Mouse (Mus musculus) fat pad, adult 2 months (tissue): ENCODE data around the gene Setd3.

Source experiments
- DNase-seq: peaks from one replicate; pipeline ENCODE4 v3.0.0-alpha.2; 2011; ENCODE audit warnings: low read depth, low spot score; ENCODE audit errors: extremely low read depth

Gene Setd3

DNA sequence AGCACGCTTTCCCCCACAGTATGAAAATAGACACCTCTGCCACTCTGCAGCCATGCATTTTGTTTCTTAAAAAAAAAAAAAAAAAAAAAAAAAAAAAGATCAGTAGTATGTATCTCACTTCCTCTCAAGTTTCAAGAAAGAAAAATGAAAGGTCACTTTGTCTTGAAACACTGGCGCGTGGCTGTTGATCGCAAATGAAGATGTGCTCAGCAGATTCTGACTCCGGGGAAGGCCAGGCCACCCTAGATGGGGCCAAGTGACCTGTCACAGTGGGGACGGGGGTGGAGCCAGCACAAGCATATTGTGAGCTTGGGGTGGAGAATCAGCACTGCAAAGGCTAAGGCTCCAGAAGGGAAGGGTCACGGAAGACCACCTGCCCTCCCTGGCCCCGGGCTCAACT, 24.8 kb upstream of the Setd3 start:
- DNase-seq = no peak

- no peak for DNase-seq
Observed at GRCm38 (mm10) chr12:108200094-108200493, 21.0 kb upstream of the Setd3 start.

DNA sequence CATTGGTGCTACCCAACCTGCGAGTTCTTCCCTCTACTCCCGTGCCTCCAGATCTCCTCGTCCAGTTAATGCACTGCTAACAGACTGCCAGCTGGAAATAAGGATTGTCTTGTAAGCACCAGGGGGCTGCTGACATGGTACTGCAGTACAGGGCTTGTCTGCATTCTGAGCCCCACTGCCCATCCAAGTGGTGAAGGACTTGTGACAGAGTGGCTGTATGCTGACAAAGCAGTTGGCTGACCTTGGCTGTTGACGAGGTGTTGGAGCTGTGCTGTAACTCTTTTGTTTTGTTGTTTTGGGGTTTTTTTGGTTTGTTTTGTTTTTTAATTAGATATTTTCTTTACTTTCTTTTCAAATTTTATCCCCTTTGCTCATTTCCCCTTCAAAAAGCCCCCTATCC, 19.3 kb upstream of the Setd3 start:
- no peak for DNase-seq

GRCm38 (mm10) chr12:108195761-108196160, 16.6 kb upstream of the Setd3 start:
- DNase-seq = no peak

DNA sequence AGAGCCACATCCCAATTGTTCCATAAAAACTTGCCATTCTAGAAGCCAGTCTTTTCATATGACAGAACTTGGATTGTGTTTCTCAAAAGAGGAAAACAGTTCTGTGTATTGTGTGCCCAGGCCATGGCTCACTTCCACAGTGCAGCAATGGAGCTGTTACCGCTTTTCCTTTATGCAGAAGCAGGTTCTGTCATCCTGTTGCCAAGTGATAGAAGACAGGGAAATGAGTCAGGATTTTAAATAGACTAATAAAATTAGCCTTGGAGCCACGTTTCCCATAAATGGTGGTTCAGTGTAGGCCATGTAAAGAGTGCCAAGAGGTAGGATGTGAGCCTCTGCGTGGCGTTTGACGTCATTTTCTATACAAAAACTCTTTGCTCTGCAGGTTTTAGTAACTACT, 14.8 kb upstream of the Setd3 start:
- no peak for DNase-seq

DNA sequence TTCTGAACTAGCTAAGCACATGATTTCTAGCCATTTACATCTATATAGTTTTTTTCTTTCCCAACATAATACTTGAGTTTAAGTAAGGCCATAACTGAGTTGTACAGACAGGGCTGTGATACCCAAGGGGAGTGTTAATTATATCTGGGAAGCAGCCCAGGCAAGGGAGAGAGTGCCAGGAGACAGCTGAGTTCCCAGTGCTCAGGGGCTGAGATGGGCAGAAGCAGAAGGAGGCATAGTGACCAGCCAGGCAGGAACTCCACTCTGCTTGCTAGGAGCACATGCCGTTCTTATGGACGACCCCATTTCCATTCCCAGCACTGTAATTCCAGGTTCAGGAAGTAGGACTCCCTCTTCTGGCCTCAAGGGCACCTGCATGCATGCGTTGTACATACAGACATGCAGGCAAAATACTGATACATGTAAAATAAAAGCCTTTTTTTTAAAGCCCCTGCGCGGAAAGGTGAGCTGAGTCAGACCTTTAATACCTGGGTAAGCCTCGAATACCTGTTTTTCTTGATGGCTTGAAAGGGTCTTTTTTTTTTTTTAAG, 8.5 kb upstream of the Setd3 start:
- DNase-seq = no peak

GRCm38 (mm10) chr12:108181716-108182115, 2.6 kb upstream of the Setd3 start:
- no peak for DNase-seq

GRCm38 (mm10) chr12:108179321-108180266, 480 bp upstream of the Setd3 start, which contains the start of gene Ccnk:
Ccnk (plus strand) TSS chr12:108179579.
- peak; percentile 92 for DNase-seq

- no peak for DNase-seq
Observed at GRCm38 (mm10) chr12:108178331-108179245, 526 bp downstream of the Setd3 start.

DNA sequence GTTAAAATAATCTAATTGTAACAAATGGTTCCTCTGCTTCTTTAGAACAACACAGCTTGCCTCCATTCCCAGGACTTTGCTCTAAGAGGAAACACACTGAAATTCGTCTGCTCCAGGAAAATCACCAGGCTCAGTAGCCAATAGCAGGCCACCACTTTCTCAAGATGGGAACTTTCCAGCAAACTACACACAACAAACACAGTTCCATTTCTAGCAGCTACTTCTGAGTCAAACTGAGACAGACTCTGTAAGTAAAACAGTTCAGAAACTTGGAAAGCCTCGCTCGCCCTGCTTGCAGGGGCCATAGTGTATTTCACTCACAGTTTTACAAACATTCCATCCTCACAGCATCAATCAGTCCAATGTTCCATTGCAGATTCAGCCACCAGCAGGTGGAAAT, 2.7 kb downstream of the Setd3 start:
- DNase-seq = no peak

GRCm38 (mm10) chr12:108174606-108175505, 4.3 kb downstream of the Setd3 start:
- no peak for DNase-seq

DNA sequence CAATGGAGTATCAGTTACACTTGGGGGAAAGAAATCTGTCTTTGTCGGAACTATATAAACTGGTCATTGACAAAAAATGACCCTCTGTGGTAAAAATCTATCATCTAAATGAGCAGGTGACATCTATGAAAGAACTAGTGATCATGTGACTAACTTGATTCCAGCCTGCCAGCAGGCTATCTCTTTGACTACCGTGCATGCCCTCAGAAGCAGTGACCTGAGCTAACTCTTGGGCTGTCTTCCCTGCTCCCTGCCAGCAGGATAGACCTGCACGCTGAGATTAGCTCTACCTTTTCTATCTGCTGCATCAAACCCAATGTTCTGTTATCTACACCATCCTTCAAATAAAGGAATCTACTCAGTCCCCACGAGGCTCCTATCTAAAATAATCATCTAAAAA, 6.5 kb downstream of the Setd3 start:
- no peak for DNase-seq

DNA sequence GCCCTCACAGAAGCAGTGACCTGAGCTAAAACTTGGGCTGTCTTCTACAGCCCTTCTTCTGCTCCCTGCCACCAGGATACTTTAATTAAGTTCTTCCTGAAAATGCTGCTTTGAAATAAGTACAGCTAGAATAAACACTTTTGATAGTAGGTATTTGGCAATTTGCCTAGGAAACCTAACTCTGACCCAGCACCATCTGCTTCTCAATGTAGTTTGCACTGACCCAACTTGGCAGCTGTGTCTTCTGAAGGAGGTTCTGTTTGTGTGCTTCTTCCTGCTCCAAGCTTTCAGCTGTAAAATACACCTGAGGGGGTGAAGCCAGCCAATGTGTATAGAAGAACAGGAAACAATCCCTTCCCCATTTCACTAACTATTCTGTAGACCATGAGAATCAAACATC, 7.8 kb downstream of the Setd3 start:
- no peak for DNase-seq

- no peak for DNase-seq
Observed at GRCm38 (mm10) chr12:108170467-108170866, 8.6 kb downstream of the Setd3 start.

DNA sequence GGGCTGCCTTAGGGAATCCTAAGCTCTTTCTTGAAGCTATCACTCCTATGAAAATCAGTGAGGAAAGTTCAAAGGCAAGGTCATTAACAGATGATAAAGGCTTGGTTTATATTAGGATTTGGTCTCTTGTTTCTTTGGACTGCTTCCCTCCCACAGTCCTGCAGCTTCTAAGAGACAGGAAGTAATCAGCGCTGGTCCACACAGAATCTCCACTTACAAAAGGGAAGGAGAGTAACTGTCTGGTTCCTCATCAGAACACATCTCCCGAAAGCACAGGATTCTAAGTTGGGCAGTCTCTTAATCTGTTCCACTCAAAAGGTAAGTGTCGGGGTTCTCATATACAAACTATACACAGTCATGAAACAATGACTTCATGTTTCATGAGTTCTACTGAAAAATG, 10.2 kb downstream of the Setd3 start:
- no peak for DNase-seq

DNA sequence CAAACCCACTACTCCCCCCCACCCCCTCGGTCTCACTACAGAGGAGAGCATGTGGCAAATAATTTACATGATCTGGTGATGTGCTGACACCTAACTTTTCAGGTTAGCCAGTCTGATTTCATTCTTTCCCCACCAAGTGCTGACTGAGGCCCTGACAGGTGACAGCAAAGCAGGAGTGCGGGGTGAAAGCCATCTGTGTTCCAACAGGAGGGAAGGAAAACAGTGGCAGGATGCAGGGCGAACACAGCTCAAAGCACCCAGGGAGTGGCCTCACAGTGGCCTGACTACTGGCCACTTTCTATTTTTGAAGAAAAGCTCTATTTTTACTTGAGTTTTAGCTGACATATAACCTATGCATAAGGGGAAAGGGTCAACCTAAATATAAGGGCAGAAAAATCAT, 15.4 kb downstream of the Setd3 start:
- DNase-seq = no peak

GRCm38 (mm10) chr12:108162036-108162435, 17.1 kb downstream of the Setd3 start:
- no peak for DNase-seq

DNA sequence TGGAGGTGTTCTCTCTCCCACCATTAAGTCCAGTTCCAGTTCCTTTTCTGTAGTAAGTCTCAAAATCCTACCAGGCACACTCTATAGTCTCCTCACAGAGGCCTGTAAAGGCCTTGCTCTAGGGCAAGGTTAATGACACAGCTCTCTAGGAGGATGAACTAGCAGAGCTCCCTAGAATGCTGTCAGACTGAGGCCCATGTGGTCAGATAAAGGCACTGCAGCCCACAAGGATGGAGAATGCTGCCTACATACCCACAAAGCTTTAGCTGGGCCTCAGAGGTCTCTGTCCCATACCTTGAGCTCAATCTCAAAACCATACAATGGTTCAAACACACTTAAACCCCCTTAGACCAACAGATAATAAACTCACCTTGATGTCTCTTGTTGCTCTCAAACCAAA, 19.3 kb downstream of the Setd3 start:
- no peak for DNase-seq

GRCm38 (mm10) chr12:108152743-108153142, 26.4 kb downstream of the Setd3 start:
- no peak for DNase-seq

- no peak for DNase-seq
Observed at GRCm38 (mm10) chr12:108149764-108150163, 29.4 kb downstream of the Setd3 start.
